Mouse (Mus musculus): ENCODE results near the gene Atg101. TPM values are rescaled to one million over a fixed set of nuclear protein-coding genes. Genes with fewer than 3 reads are reported as not detected.

Gene Atg101
- total RNA-seq, 4 experiments from 2014 or later, result 31.4 to 48.9 (median 37.0) TPM

Other genes starting within 250 kb of the Atg101 start
- gene Gm47841, start 236.9 kb upstream of the Atg101 start, total RNA-seq (2022), result under 1 TPM in 1 of 4 experiments, not detected in 3; 0.38 TPM
- 1 to 10 TPM; 6.4 to 9.1 (median 7.4) TPM for gene Fignl2, start 205.7 kb upstream of the Atg101 start, total RNA-seq (2022)
- 1 to 10 TPM in 1 of 4 experiments, under 1 TPM in 3; 0.75 to 1.1 (median 0.79) TPM for gene Ankrd33, start 168.5 kb upstream of the Atg101 start, total RNA-seq (2022)
- 10 to 100 TPM; 14.5 to 24.7 (median 21.5) TPM for gene Acvrl1, start 155.8 kb upstream of the Atg101 start, total RNA-seq (2022)
- gene Acvr1b, start 110.2 kb upstream of the Atg101 start, total RNA-seq (2022), result 10 to 100 TPM in 3 of 4 experiments, 1 to 10 TPM in 1; 8.6 to 15.4 (median 12.1) TPM
- gene Grasp, start 60.1 kb upstream of the Atg101 start, total RNA-seq (2022), result 10 to 100 TPM in 3 of 4 experiments, 1 to 10 TPM in 1; 8.8 to 19.6 (median 17.1) TPM
- gene Nr4a1, start 30.0 kb upstream of the Atg101 start, total RNA-seq (2022), result 100 to 1,000 TPM in 2 of 4 experiments, 10 to 100 TPM in 2; 42.9 to 895 (median 124) TPM
- gene 6030408B16Rik, start 8.9 kb downstream of the Atg101 start, total RNA-seq (2022), result under 1 TPM; 0.49 to 0.91 (median 0.71) TPM
- gene Krt80, start 85.9 kb downstream of the Atg101 start, total RNA-seq (2022), result 1 to 10 TPM; 7.0 to 9.8 (median 8.1) TPM
- gene Krt7, start 126.8 kb downstream of the Atg101 start, total RNA-seq (2022), result 1 to 10 TPM; 1.1 to 3.2 (median 1.5) TPM
- gene Krt87, start 154.5 kb downstream of the Atg101 start, total RNA-seq (2022), result under 1 TPM in 1 of 4 experiments, not detected in 3; 0.17 TPM
- gene Krt88, start 163.5 kb downstream of the Atg101 start, total RNA-seq (2022), result not detected
- gene Krt81, start 179.5 kb downstream of the Atg101 start, total RNA-seq (2022), result not detected
- gene Krt86, start 189.2 kb downstream of the Atg101 start, total RNA-seq (2022), result not detected
- gene Krt83, start 207.2 kb downstream of the Atg101 start, total RNA-seq (2022), result not detected
- gene Gm49425, start 233.0 kb downstream of the Atg101 start, total RNA-seq (2022), result not detected
- not detected for gene Krt84, start 248.5 kb downstream of the Atg101 start, total RNA-seq (2022)